14 mouse cellular contexts compared by ENCODE assay signal in the genomic region with DNA sequence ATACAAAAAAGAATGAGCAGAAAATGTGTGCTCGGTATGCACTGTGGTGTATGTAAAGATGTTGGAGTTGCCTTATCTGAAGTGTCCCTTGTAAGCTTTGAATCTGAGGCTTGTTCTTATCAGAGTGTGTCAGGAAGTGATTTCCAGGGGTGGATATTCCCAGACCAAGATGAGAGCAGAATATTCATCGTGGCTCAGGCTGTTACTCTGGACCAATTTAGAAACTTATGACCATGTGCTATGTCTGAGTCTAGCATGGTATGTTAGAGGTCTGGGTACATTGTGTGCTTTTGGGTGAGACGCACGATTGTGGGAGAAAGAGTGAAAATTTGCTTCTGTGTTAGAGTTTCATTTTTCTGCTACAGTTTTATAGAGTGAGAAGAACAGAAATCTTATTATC. TPM values are rescaled to one million over a fixed set of nuclear protein-coding genes. Genes with fewer than 3 reads are reported as not detected.
"Had no signal": no experiment of that assay in that cellular context is flagged by ENCODE, and none has a peak within 500 bp of the region (broad histone marks: within the 10 kb centered on the region; RNA-seq: fewer than 3 reads in every experiment).

No protein-coding gene starts in this region.

RNA-seq across cellular contexts. Expression of gene Olfr1270, which starts 33.2 kb away (rescaled TPM):
- total RNA-seq: neutrophil, adult 5-6 weeks had no signal
- polyA plus RNA-seq: neural tube, embryonic 13.5 days; neural tube, embryonic 14.5 days; neural tube, embryonic 15.5 days; small intestine, adult 2 months; spleen, adult 2 months; stomach, embryonic 14.5 days; stomach, embryonic 15.5 days; stomach, embryonic 16.5 days; stomach, postnatal 0 days; thymus, adult 2 months; thymus, postnatal 0 days; urinary bladder, adult 2 months had no signal

RNA-seq across cellular contexts. Expression of gene Olfr1506, which starts 38.2 kb away (rescaled TPM):
- total RNA-seq: neutrophil, adult 5-6 weeks had no signal
- polyA plus RNA-seq: neural tube, embryonic 13.5 days; neural tube, embryonic 14.5 days; neural tube, embryonic 15.5 days; small intestine, adult 2 months; spleen, adult 2 months; stomach, embryonic 14.5 days; stomach, embryonic 15.5 days; stomach, embryonic 16.5 days; stomach, postnatal 0 days; testis, adult 2 months; thymus, adult 2 months; thymus, postnatal 0 days; urinary bladder, adult 2 months had no signal

RNA-seq across cellular contexts. Expression of gene Olfr32, which starts 44.0 kb away (rescaled TPM):
- total RNA-seq: neutrophil, adult 5-6 weeks had no signal
- polyA plus RNA-seq: neural tube, embryonic 13.5 days; neural tube, embryonic 14.5 days; neural tube, embryonic 15.5 days; small intestine, adult 2 months; spleen, adult 2 months; stomach, embryonic 14.5 days; stomach, embryonic 15.5 days; stomach, embryonic 16.5 days; stomach, postnatal 0 days; thymus, adult 2 months; thymus, postnatal 0 days; urinary bladder, adult 2 months had no signal
